Mouse (Mus musculus) liver, postnatal 0 days (tissue): Measurements from ENCODE around the gene Ppp4r3a. TPM values are rescaled to one million over a fixed set of nuclear protein-coding genes. Genes with fewer than 3 reads are reported as not detected.
"Not testable (repeated sequence)": the region's sequence is repeated elsewhere in the genome, so short reads cannot be mapped to it uniquely, and the experiment has no call there.

Source experiments
- ATAC-seq: fragments of 200-750 bp; cut with Nextera tagmentation; 2 replicates; pipeline ENCODE4 v1.8.0; 2017; ENCODE audit warnings: mild to moderate bottlenecking, moderate library complexity
- DNase-seq: peaks from one replicate; pipeline ENCODE4 v3.0.0-alpha.2; 2016
- H3K27ac ChIP-seq: fragments of 300-500 bp; sonication (generic); 2 replicates; pipeline ENCODE4 v1.5.1; 2014; ENCODE audit warnings: antibody characterized with exemption, moderate library complexity, mild to moderate bottlenecking, low read depth
- H3K27me3 ChIP-seq: fragments of 300-500 bp; sonication (generic); 2 replicates; pipeline ENCODE4 v1.6.1; 2014; ENCODE audit warnings: low read length, control low read depth, mixed read lengths; ENCODE audit not compliant: insufficient read depth
- H3K36me3 ChIP-seq: fragments of 300-500 bp; sonication (generic); replicated peaks from 2 replicates; pipeline ENCODE4 v1.6.1; 2014; ENCODE audit warnings: mild to moderate bottlenecking, control low read depth, low read length, moderate library complexity, mixed read lengths; ENCODE audit not compliant: insufficient read depth
- H3K4me1 ChIP-seq: fragments of 300-500 bp; sonication (generic); 2 replicates; pipeline ENCODE4 v1.6.1; 2014; ENCODE audit warnings: antibody characterized with exemption, mild to moderate bottlenecking, control low read depth; ENCODE audit not compliant: insufficient read depth
- H3K4me2 ChIP-seq: fragments of 300-500 bp; sonication (generic); 2 replicates; pipeline ENCODE4 v1.6.1; 2014; ENCODE audit warnings: low read depth, mild to moderate bottlenecking, low read length, moderate library complexity, mixed read lengths
- H3K4me3 ChIP-seq: fragments of 300-500 bp; sonication (generic); 2 replicates; pipeline ENCODE4 v1.5.1; 2014; ENCODE audit warnings: low read depth, low read length
- H3K9ac ChIP-seq: fragments of 300-500 bp; sonication (generic); replicated peaks from 2 replicates; pipeline ENCODE4 v1.6.1; 2014; ENCODE audit warnings: mild to moderate bottlenecking, moderate library complexity
- H3K9me3 ChIP-seq: fragments of 300-500 bp; sonication (generic); 2 replicates; pipeline ENCODE4 v1.6.1; 2016; ENCODE audit warnings: mild to moderate bottlenecking, control low read depth, low read length, mixed read lengths
- CTCF ChIP-seq: sonication (generic); IDR thresholded peaks from 2 replicates; pipeline ENCODE4 v1.5.1; 2016; ENCODE audit warnings: antibody characterized with exemption, low read depth
- EP300 ChIP-seq: IDR thresholded peaks from 2 replicates; pipeline ENCODE4 v1.6.1; 2016; ENCODE audit warnings: antibody characterized with exemption, low read depth, mild to moderate bottlenecking
- WGBS: fragments of 180-500 bp; shearing (Covaris S2); extraction: QIAGEN DNeasy Blood & Tissue Kit; methylation state at CpG from one replicate; pipeline ENCODE4 v1.1.7; 2014; ENCODE audit not compliant: insufficient replicate concordance; 5-methylcytosine and 5-hydroxymethylcytosine counted together
- polyA plus RNA-seq: library from polyadenylated mRNA; unstranded; fragments of >200 nt; fragmentation: Nextera tagmentation; extraction: Ambion mirVana; gene quantifications from 2 replicates; pipeline ENCODE4 v1.2.1, GENCODE M21; 2015

Ppp4r3a gene
- polyA plus RNA-seq, 1 experiment from 2014 or later = 14.1 TPM

DNA sequence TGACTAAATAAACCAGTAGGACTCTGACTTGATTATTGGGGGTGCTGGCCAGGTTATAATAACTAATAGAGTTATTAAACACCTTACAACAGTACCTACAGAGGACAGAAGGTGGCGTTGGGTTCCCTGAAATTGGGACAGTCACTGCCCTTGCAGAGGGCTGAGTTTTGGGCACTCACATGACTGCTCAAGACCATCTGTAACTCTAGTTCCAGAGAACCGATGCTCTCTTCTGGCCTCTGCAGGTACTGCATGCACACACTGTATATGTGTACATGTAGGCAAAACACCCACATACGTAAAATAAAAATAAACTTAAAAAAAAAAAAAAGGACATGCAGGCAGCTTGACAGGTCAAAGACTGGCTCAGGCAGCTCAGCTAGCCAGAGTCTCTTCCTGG lies 19.1 kb upstream of the Ppp4r3a start:
- no peaks in the 10 kb centered on the region for H3K36me3 ChIP-seq
- no peaks in the 10 kb centered on the region for H3K27me3 ChIP-seq
- no peak overlapping the region for H3K4me3 ChIP-seq
- H3K4me1 ChIP-seq = no peaks in the 10 kb centered on the region
- no peak overlapping the region for H3K4me2 ChIP-seq
- DNase-seq = peak; percentile 69
- ATAC-seq = peak; percentile 85
- peak; percentile 70 for TF ChIP-seq CTCF
- TF ChIP-seq EP300 = no peak
- H3K9ac ChIP-seq = no peak overlapping the region
- no peak overlapping the region for H3K27ac ChIP-seq
- WGBS = 63% methylated on average over 3 of the region's 3 CpGs
- no peaks in the 10 kb centered on the region for H3K9me3 ChIP-seq

DNA sequence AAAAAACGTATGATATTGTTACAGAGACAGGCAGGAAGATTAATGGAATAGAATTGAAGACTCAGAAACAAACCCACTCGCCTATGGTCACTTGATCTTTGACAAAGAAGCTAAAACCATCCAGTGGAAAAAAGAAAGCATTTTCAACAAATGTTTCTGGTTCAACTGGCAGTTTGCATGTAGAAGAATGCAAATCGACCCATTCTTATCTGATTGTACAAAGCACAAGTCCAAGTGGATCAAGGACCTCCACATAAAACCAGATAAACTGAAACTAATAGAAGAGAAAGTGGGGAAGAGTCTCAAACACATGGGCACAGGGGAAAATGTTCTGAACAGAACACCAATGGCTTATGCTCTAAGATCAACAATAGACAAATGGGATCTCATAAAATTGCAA lies 10.2 kb upstream of the Ppp4r3a start:
- not testable (repeated sequence) for H3K4me1 ChIP-seq, H3K27me3 ChIP-seq, H3K9me3 ChIP-seq, H3K4me2 ChIP-seq, H3K27ac ChIP-seq, ATAC-seq, H3K36me3 ChIP-seq, H3K9ac ChIP-seq, H3K4me3 ChIP-seq, DNase-seq
- WGBS = 53% methylated on average over 3 of the region's 3 CpGs

DNA sequence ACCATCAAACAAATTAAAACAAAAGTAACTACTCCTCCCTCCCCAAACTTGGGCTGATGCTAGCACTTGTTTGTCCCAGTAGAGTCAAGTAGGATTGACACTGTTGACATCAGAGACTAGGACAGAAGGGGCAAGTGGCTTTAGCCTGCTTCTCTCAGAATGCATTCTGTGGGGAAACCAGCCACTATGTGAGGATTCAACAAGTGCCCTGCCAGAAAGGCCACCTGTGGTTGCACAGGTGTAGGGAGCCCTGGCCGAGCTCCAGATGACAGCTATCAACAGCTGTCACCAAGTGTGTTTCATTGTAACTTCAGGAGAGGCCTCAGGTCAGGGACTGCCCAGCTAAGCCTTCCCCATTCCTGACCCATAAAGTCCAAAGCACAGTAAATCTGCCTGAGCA lies 6.5 kb upstream of the Ppp4r3a start:
- no peak overlapping the region for H3K9ac ChIP-seq
- DNase-seq (no peak), ATAC-seq (no peak)
- no peaks in the 10 kb centered on the region for H3K9me3 ChIP-seq
- no peak overlapping the region for H3K4me2 ChIP-seq
- H3K4me3 ChIP-seq = no peak overlapping the region
- no peak for TF ChIP-seq EP300
- TF ChIP-seq CTCF = no peak
- peaks cover 9% of the 10 kb centered on the region for H3K4me1 ChIP-seq
- no peak overlapping the region for H3K27ac ChIP-seq
- no peaks in the 10 kb centered on the region for H3K36me3 ChIP-seq
- H3K27me3 ChIP-seq = no peaks in the 10 kb centered on the region
- WGBS = 70% methylated on average over 1 of the region's 1 CpGs

DNA sequence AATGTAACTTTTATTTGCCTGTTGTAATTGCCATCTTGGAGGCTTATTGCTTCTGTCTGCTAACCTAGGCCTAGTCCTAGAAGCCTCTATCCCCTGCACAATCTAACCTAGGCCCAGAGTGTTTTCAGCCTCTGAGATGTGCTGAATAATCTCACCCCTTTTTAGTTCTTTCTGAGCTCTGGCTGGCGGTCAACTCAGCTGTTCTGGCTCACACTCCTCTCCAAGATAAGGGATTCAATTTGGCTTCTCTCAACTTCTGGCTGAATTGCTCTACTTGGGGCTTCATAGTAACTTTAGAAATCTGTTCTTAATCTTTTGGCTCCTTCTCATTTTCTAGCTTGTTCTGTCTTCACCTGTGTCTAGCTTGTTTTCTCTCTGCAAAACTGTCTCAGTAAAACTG lies 3.9 kb upstream of the Ppp4r3a start:
- Histone ChIP-seq H3K27ac (peak overlapping the region; percentile 14; the same call in 1 of the 2 replicates), H3K9me3 (no peaks in the 10 kb centered on the region), H3K9ac (no peak overlapping the region), H3K4me3 (no peak overlapping the region), H3K4me1 (peaks cover 15% of the 10 kb centered on the region), H3K36me3 (no peaks in the 10 kb centered on the region), H3K27me3 (no peaks in the 10 kb centered on the region), H3K4me2 (no peak overlapping the region)
- ATAC-seq = no peak
- WGBS = 65% methylated on average over 1 of the region's 1 CpGs
- TF ChIP-seq EP300 (no peak), CTCF (no peak)
- DNase-seq = no peak

DNA sequence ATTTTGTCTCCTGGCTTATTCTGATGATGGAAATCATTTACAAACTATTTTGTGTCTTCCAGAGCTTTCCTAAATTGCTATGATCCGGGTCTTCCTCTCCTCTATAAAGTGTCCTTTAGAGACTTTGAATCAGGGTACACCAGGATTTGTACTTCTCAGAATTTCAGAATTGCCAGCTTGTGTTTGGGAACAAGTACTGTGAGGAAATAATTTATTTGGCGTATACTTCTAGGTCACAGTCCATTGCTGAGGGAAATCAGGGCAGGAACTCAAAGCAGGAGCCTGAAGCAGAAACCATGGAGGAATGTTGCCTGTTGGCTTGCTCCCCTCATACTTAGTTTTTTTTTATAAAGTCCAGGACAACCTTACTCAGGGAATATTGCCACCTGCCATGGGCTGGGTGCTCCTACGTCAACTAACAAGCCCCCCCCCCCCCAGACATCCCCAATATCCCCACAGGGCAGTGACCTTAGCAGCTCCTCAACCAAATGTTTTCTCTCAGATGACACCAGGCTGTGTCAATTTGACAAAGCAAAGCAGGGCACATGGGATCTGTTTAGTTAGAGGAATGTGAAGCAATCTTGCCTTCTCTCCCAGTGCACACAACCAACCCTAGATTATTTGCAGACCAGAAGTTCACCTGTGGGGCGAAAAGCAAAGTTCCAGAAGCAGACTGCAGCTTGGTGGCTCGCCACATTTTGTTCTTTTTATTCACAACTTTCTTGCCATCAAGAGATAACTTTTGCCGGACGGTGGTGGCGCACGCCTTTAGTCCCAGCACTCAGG lies 1.6 kb upstream of the Ppp4r3a start:
- H3K4me1 ChIP-seq = peaks cover 22% of the 10 kb centered on the region
- WGBS = 53% methylated on average over 9 of the region's 9 CpGs
- ATAC-seq (peak; percentile 66), DNase-seq (peak; percentile 40)
- TF ChIP-seq EP300 (no peak; the same call in 1 of the 2 replicates), CTCF (no peak)
- no peak overlapping the region for H3K9ac ChIP-seq
- peaks cover 6% of the 10 kb centered on the region; the same call in 1 of the 2 replicates for H3K36me3 ChIP-seq
- H3K4me3 ChIP-seq = peak overlapping the region; percentile 100; the same call in 1 of the 2 replicates
- peak overlapping the region; percentile 99 for H3K27ac ChIP-seq
- H3K27me3 ChIP-seq = no peaks in the 10 kb centered on the region
- H3K9me3 ChIP-seq = no peaks in the 10 kb centered on the region
- peak overlapping the region; percentile 82; the same call in 1 of the 2 replicates for H3K4me2 ChIP-seq

DNA sequence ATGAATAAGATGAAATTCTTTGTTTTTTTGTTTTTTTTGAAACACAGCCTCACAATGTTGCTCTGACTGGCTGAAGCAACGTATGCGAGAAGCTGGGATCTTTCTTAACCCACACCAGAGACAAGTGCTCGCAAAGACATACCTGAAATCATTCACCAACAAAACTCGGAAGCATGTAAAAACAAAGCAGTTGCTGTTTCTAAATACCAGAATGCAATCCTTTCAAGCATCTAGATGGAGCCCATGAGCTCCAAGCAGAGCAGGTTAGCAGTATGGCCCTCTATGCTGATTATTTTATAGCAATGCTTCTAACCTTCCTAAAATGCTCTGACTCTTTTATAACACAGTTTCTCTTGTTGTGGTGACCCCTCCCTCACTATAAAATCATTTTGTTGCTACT lies 735 bp upstream of the Ppp4r3a start:
- no peak for TF ChIP-seq CTCF
- no peak for TF ChIP-seq EP300

DNA sequence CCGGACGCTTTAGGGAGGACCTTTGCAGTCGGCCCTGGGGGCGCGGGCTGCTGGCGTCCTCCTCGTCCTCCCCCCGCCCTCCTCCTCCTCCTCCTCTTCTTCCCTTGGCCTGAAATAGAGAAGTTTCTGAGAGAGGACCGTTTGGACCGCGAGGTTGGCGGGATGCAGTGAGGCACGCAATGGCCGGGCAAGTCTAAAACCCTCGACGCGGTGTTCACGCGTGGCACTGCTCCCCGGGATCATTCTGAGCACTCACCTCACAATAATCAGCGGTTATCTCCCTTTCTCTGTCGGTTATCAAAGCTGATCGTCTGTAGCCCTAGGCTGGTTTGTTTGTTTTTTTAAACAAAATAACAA lies 315 bp upstream of the Ppp4r3a start:
- Histone ChIP-seq H3K4me2 (peak overlapping the region; percentile 82), H3K9me3 (no peaks in the 10 kb centered on the region), H3K4me1 (peaks cover 25% of the 10 kb centered on the region), H3K27ac (peak overlapping the region; percentile 99), H3K36me3 (peaks cover 9% of the 10 kb centered on the region), H3K27me3 (no peaks in the 10 kb centered on the region), H3K4me3 (peak overlapping the region; percentile 100), H3K9ac (peak overlapping the region; percentile 98)
- peak; percentile 28 for ATAC-seq
- peak; percentile 49; the same call in 1 of the 2 replicates for TF ChIP-seq EP300
- TF ChIP-seq CTCF = no peak
- 2% methylated on average over 23 of the region's 23 CpGs for WGBS
- DNase-seq = no peak

More for the DNA sequence above, 735 bp upstream of the Ppp4r3a start:
- H3K9ac ChIP-seq = peak overlapping the region; percentile 98
- peaks cover 22% of the 10 kb centered on the region for H3K4me1 ChIP-seq
- no peaks in the 10 kb centered on the region for H3K27me3 ChIP-seq
- H3K4me2 ChIP-seq = peak overlapping the region; percentile 82
- no peaks in the 10 kb centered on the region for H3K9me3 ChIP-seq
- peaks cover 6% of the 10 kb centered on the region; the same call in 1 of the 2 replicates for H3K36me3 ChIP-seq
- H3K4me3 ChIP-seq = peak overlapping the region; percentile 100
- ATAC-seq (no peak), DNase-seq (no peak)
- H3K27ac ChIP-seq = peak overlapping the region; percentile 99
- 6% methylated on average over 4 of the region's 4 CpGs for WGBS
